Mouse (Mus musculus) brain, adult 2 months (tissue): ENCODE measurements at regions not wholly inside any gene's neighbourhood (a gene's known extent, or its start where the extent isn't known, plus 50 kb on each side); places are given as distances from the start of the nearest gene placed in this dataset.

Experiments
- DNase-seq: peaks from one replicate; pipeline ENCODE4 v3.0.0; 2011; ENCODE audit warnings: low read depth, low spot score

- DNase-seq: no peak
These were observed 157.4 kb upstream of the Tgfbr2 start for GRCm38 (mm10) chr9:116332485-116333118.

- no peak for DNase-seq
These were observed 156.2 kb upstream of the Tgfbr2 start for GRCm38 (mm10) chr9:116331406-116331805.

GRCm38 (mm10) chr9:116330796-116331195, 155.6 kb upstream of the Tgfbr2 start:
- peak; percentile 43 for DNase-seq

- DNase-seq: no peak
These were observed 154.0 kb upstream of the Tgfbr2 start for GRCm38 (mm10) chr9:116329147-116329546.

GRCm38 (mm10) chr9:116328201-116328600, 153.0 kb upstream of the Tgfbr2 start:
- no peak for DNase-seq

GRCm38 (mm10) chr9:116327080-116327479, 151.9 kb upstream of the Tgfbr2 start:
- no peak for DNase-seq

- no peak for DNase-seq
These were observed 149.8 kb upstream of the Tgfbr2 start for GRCm38 (mm10) chr9:116324971-116325370.

- no peak for DNase-seq
These were observed 148.9 kb upstream of the Tgfbr2 start for GRCm38 (mm10) chr9:116323871-116324721.

GRCm38 (mm10) chr9:116321908-116322307, 146.7 kb upstream of the Tgfbr2 start:
- DNase-seq: no peak

GRCm38 (mm10) chr9:116319421-116319820, 144.3 kb upstream of the Tgfbr2 start:
- DNase-seq: peak; percentile 9

- DNase-seq: no peak
These were observed 141.5 kb upstream of the Tgfbr2 start for GRCm38 (mm10) chr9:116316582-116317095.

GRCm38 (mm10) chr9:116314803-116315202, 139.6 kb upstream of the Tgfbr2 start:
- no peak for DNase-seq

- no peak for DNase-seq
These were observed 139.0 kb upstream of the Tgfbr2 start for GRCm38 (mm10) chr9:116313932-116314790.

GRCm38 (mm10) chr9:116311364-116311763, 136.2 kb upstream of the Tgfbr2 start:
- DNase-seq: no peak

- DNase-seq: no peak
These were observed 126.4 kb upstream of the Tgfbr2 start for GRCm38 (mm10) chr9:116301602-116302001.

GRCm38 (mm10) chr9:116298791-116299190, 123.6 kb upstream of the Tgfbr2 start:
- DNase-seq: no peak

GRCm38 (mm10) chr9:116296349-116296748, 121.2 kb upstream of the Tgfbr2 start:
- no peak for DNase-seq

GRCm38 (mm10) chr9:116294073-116294472, 118.9 kb upstream of the Tgfbr2 start:
- DNase-seq: no peak

GRCm38 (mm10) chr9:116293110-116293509, 118.0 kb upstream of the Tgfbr2 start:
- DNase-seq: no peak

GRCm38 (mm10) chr9:116291624-116292023, 116.5 kb upstream of the Tgfbr2 start:
- no peak for DNase-seq

GRCm38 (mm10) chr9:116290896-116291295, 115.7 kb upstream of the Tgfbr2 start:
- no peak for DNase-seq
